21 mouse cellular contexts compared by ENCODE assay signal in the genomic region with DNA sequence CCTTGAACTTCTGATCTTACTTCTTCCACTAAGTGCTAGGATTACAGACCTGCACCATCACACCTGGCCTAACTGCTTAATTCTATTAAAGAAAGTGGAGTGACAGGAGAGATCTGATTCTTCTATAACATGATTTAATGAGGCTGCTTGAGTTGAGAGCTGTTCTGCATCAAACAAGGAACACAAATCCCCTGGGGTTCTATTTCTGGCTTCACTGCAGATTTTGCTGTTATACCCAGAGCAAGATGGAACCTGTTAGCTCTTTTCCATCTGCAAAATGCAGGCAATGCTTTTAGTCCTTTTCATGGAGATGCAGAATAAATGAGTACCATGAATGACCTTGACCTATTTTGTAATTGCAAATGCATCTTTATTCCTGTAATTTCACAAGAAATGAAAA.
DNase-seq lines count a peak whose midpoint lies in the region; ATAC-seq and TF ChIP-seq lines count a peak whose summit lies in the region.
"Had no signal": no experiment of that assay in that cellular context is flagged by ENCODE, and none has a peak within 500 bp of the region (broad histone marks: within the 10 kb centered on the region; RNA-seq: fewer than 3 reads in every experiment).

No protein-coding gene starts in this region.

- no peaks in the 10 kb centered on the region for H3K36me3 ChIP-seq in forebrain, embryonic 14.5 days (ENCODE audit: control insufficient read depth, insufficient read depth, low read length)
- H3K36me3 ChIP-seq in forebrain, embryonic 11.5 days (ENCODE audit: control insufficient read depth, insufficient read depth, low read length), result no peaks in the 10 kb centered on the region
- no peaks in the 10 kb centered on the region for H3K36me3 ChIP-seq in CH12.LX (replicated peaks in 1 of 2; ENCODE audit: control insufficient read depth in 1 of 2, insufficient read depth in 1 of 2, low read length in 1 of 2)
- no peaks in the 10 kb centered on the region for H3K36me3 ChIP-seq in embryonic facial prominence, embryonic 15.5 days
- H3K36me3 ChIP-seq: heart, embryonic 13.5 days had no signal

- no peak overlapping the region for H3K4me3 ChIP-seq in forebrain, embryonic 14.5 days (ENCODE audit: low read depth, low read length)
- no peak overlapping the region for H3K4me3 ChIP-seq in forebrain, embryonic 11.5 days (ENCODE audit: low read depth, low read length)
- H3K4me3 ChIP-seq in left cerebral cortex, adult 2 months, result no peak overlapping the region
- no peak overlapping the region for H3K4me3 ChIP-seq in CH12.LX (replicated peaks in 1 of 3; ENCODE audit: low read depth in 2 of 3, low read length in 2 of 3, poor library complexity in 1 of 3)
- no peak overlapping the region for H3K4me3 ChIP-seq in embryonic facial prominence, embryonic 15.5 days (replicated peaks)
- H3K4me3 ChIP-seq: erythroblast, embryonic 14.5 days; heart, embryonic 13.5 days had no signal

- no peak for TF ChIP-seq CTCF in left cerebral cortex, adult 2 months (IDR thresholded peaks at IDR 0.05)
- TF ChIP-seq CTCF in CH12.LX (conservative IDR thresholded peaks at IDR 0.05 in 1 of 2, IDR thresholded peaks at IDR 0.05 in 1 of 2; ENCODE audit: low read depth in 2 of 2, low read length in 2 of 2), result no peak

- TF ChIP-seq POLR2A in CH12.LX (IDR thresholded peaks at IDR 0.05; ENCODE audit: low read depth, low read length), result no peak

- no peak for ATAC-seq in forebrain, embryonic 14.5 days
- no peak for ATAC-seq in forebrain, embryonic 11.5 days (replicated peaks; ENCODE audit: low FRiP score)
- ATAC-seq in embryonic facial prominence, embryonic 15.5 days (ENCODE audit: insufficient number of reproducible peaks, low FRiP score, low TSS enrichment, low read depth), result no peak
- ATAC-seq: lung, postnatal 0 days; Patski had no signal

- H3K9me3 ChIP-seq in forebrain, embryonic 14.5 days (replicated peaks; ENCODE audit: control insufficient read depth, low read length), result no peaks in the 10 kb centered on the region
- no peaks in the 10 kb centered on the region for H3K9me3 ChIP-seq in forebrain, embryonic 11.5 days (ENCODE audit: control insufficient read depth, low read length)
- no peaks in the 10 kb centered on the region for H3K9me3 ChIP-seq in CH12.LX (replicated peaks; ENCODE audit: low read length)
- no peaks in the 10 kb centered on the region for H3K9me3 ChIP-seq in embryonic facial prominence, embryonic 15.5 days (replicated peaks)
- H3K9me3 ChIP-seq: heart, embryonic 13.5 days had no signal

- TF ChIP-seq EP300 in CH12.LX (IDR thresholded peaks at IDR 0.05; ENCODE audit: low read length), result no peak

- H3K79me2 ChIP-seq in CH12.LX (replicated peaks; ENCODE audit: control insufficient read depth, extremely low read depth, insufficient read depth, poor library complexity, severe bottlenecking), result no peaks in the 10 kb centered on the region

- in situ Hi-C loops in CH12.LX (cut with MboI; ENCODE audit: low pct_ligation_motif_present, low pct_unique_long_range_greater_than_20kb, low sequenced_read_pairs), result no loop called here

- intact Hi-C loops in left cerebral cortex, adult 2 months (cut with DNase I), result no loop called here

- peak; percentile 23 for DNase-seq in forebrain, embryonic 14.5 days (ENCODE audit: low spot score)
- no peak for DNase-seq in forebrain, embryonic 11.5 days (ENCODE audit: low spot score)
- no peak for DNase-seq in left cerebral cortex, adult 2 months (ENCODE audit: extremely low spot score in 1 of 2, low spot score in 2 of 2)
- DNase-seq in left cerebral cortex, adult 18-20 months (ENCODE audit: low spot score in 2 of 2), result no peak
- DNase-seq in CH12.LX (ENCODE audit: extremely low read depth), result peak; percentile 12
- no peak for DNase-seq in right cerebral cortex, postnatal 25 days
- DNase-seq: adrenal gland, postnatal 25 days; cerebellum, adult 8-10 months; gastrocnemius, postnatal 36 days; heart, postnatal 4 days; kidney, adult 18-20 months; kidney, postnatal 36 days; left cerebral cortex, postnatal 4 days; right cerebral cortex, postnatal 14 days; thymus, postnatal 14 days had no signal

- no peak overlapping the region for H3K27ac ChIP-seq in forebrain, embryonic 14.5 days (ENCODE audit: low read depth, low read length)
- H3K27ac ChIP-seq in forebrain, embryonic 11.5 days (ENCODE audit: low read depth, low read length), result no peak overlapping the region
- H3K27ac ChIP-seq in left cerebral cortex, adult 2 months, result 0 out of 2 replicates have a peak overlapping the region, but pooled peaks have one; percentile 32
- H3K27ac ChIP-seq in CH12.LX (ENCODE audit: insufficient read depth, low read depth), result no peak overlapping the region
- 0 out of 2 replicates have a peak overlapping the region, but pooled peaks have one; percentile 22 for H3K27ac ChIP-seq in embryonic facial prominence, embryonic 15.5 days (replicated peaks)
- H3K27ac ChIP-seq: heart, embryonic 13.5 days; liver, embryonic 14.5 days had no signal

- no peaks in the 10 kb centered on the region for H3K27me3 ChIP-seq in forebrain, embryonic 14.5 days (replicated peaks; ENCODE audit: control insufficient read depth, insufficient read depth, low read length)
- no peaks in the 10 kb centered on the region for H3K27me3 ChIP-seq in forebrain, embryonic 11.5 days (ENCODE audit: control insufficient read depth, insufficient read depth, low read length)
- H3K27me3 ChIP-seq in CH12.LX (replicated peaks), result no peaks in the 10 kb centered on the region
- no peaks in the 10 kb centered on the region for H3K27me3 ChIP-seq in embryonic facial prominence, embryonic 15.5 days
- H3K27me3 ChIP-seq: heart, embryonic 13.5 days; Patski had no signal

- dilution Hi-C loops in CH12.LX (cut with MboI; ENCODE audit: extremely low pct_ligation_motif_present, extremely low pct_unique_long_range_greater_than_20kb, low sequenced_read_pairs), result no loop called here

- no peak overlapping the region for H3K4me2 ChIP-seq in forebrain, embryonic 14.5 days (ENCODE audit: low read length)
- H3K4me2 ChIP-seq in forebrain, embryonic 11.5 days (ENCODE audit: low read depth, low read length, severe bottlenecking), result no peak overlapping the region
- no peak overlapping the region for H3K4me2 ChIP-seq in CH12.LX (ENCODE audit: insufficient read depth, low read depth, poor library complexity, severe bottlenecking)
- H3K4me2 ChIP-seq in embryonic facial prominence, embryonic 15.5 days (replicated peaks), result no peak overlapping the region
- H3K4me2 ChIP-seq: heart, embryonic 13.5 days had no signal

- H3K9ac ChIP-seq in forebrain, embryonic 14.5 days (ENCODE audit: low read length), result no peak overlapping the region
- H3K9ac ChIP-seq in forebrain, embryonic 11.5 days (ENCODE audit: low read length), result no peak overlapping the region
- no peak overlapping the region for H3K9ac ChIP-seq in CH12.LX (ENCODE audit: insufficient read depth, low read depth)
- H3K9ac ChIP-seq in embryonic facial prominence, embryonic 15.5 days, result no peak overlapping the region
- H3K9ac ChIP-seq: heart, embryonic 13.5 days; liver, embryonic 14.5 days had no signal

- no peaks in the 10 kb centered on the region for H3K4me1 ChIP-seq in forebrain, embryonic 14.5 days (ENCODE audit: control insufficient read depth, insufficient read depth, low read length)
- H3K4me1 ChIP-seq in forebrain, embryonic 11.5 days (replicated peaks; ENCODE audit: control insufficient read depth, insufficient read depth, low read length), result no peaks in the 10 kb centered on the region
- peaks cover 0 to 13% of the 10 kb centered on the region in 2 experiments; a peak in 2 of 4 replicates for H3K4me1 ChIP-seq in CH12.LX (ENCODE audit: control insufficient read depth in 1 of 2, insufficient read depth in 2 of 2)
- H3K4me1 ChIP-seq in embryonic facial prominence, embryonic 15.5 days, result peaks cover 3% of the 10 kb centered on the region; the same call in 1 of the 2 replicates
- H3K4me1 ChIP-seq: heart, embryonic 13.5 days had no signal

- no peak for TF ChIP-seq RAD21 in CH12.LX (IDR thresholded peaks at IDR 0.05; ENCODE audit: low read depth, low read length)

TF ChIP-seq in CH12.LX, 34 proteins besides CTCF, POLR2A, EP300 and RAD21:
- TF ChIP-seq ETS1 (conservative IDR thresholded peaks at IDR 0.05; ENCODE audit: low read depth, low read length) (no peak), MEF2A (IDR thresholded peaks at IDR 0.05; ENCODE audit: borderline replicate concordance, low read depth, low read length) (no peak), IRF4 (IDR thresholded peaks at IDR 0.05; ENCODE audit: low read depth, low read length) (no peak), POLR2AphosphoS2 (IDR thresholded peaks at IDR 0.05; ENCODE audit: low read depth, low read length) (no peak), NELFE (IDR thresholded peaks at IDR 0.05; ENCODE audit: low read depth, low read length) (no peak), MAZ (IDR thresholded peaks at IDR 0.05; ENCODE audit: low read depth, low read length) (no peak), BHLHE40 (IDR thresholded peaks at IDR 0.05; ENCODE audit: low read depth, low read length) (no peak), MAFK (IDR thresholded peaks at IDR 0.05; ENCODE audit: insufficient replicate concordance, low read length) (no peak), MAX (IDR thresholded peaks at IDR 0.05; ENCODE audit: low read length) (no peak)

Comparison
In these comparisons a context has a peak if more than half of its experiments do, and no peak if none do; other contexts are left out.
1. DNase-seq: peak in forebrain, embryonic 14.5 days (single experiment) and CH12.LX (single experiment); none in forebrain, embryonic 11.5 days (single experiment), left cerebral cortex, adult 2 months (0 of 2), left cerebral cortex, adult 18-20 months (0 of 2) and right cerebral cortex, postnatal 25 days (single experiment).
2. H3K27ac ChIP-seq: peak in left cerebral cortex, adult 2 months (single experiment) and embryonic facial prominence, embryonic 15.5 days (single experiment); none in forebrain, embryonic 14.5 days (single experiment), forebrain, embryonic 11.5 days (single experiment) and CH12.LX (single experiment).